Mouse (Mus musculus) hindbrain, embryonic 12.5 days (tissue): ENCODE results near the gene Ipo5. TPM values are rescaled to one million over a fixed set of nuclear protein-coding genes. Genes with fewer than 3 reads are reported as not detected.

Source experiments
- ATAC-seq: fragments of 200-750 bp; cut with Nextera tagmentation; 2 replicates; pipeline ENCODE4 v1.8.0; 2017; ENCODE audit warnings: moderate TSS enrichment; ENCODE audit not compliant: low FRiP score
- H3K27ac ChIP-seq: fragments of 300-500 bp; sonication (generic); 2 replicates; pipeline ENCODE4 v1.5.1; 2016; ENCODE audit warnings: mild to moderate bottlenecking
- H3K27me3 ChIP-seq: fragments of 300-500 bp; sonication (generic); 2 replicates; pipeline ENCODE4 v1.6.1; 2016; ENCODE audit warnings: mild to moderate bottlenecking
- H3K36me3 ChIP-seq: fragments of 300-500 bp; sonication (generic); 2 replicates; pipeline ENCODE4 v1.6.1; 2016; ENCODE audit warnings: mild to moderate bottlenecking
- H3K4me1 ChIP-seq: fragments of 300-500 bp; sonication (generic); 2 replicates; pipeline ENCODE4 v1.6.1; 2016
- H3K4me2 ChIP-seq: fragments of 300-500 bp; sonication (generic); replicated peaks from 2 replicates; pipeline ENCODE4 v1.6.1; 2016; ENCODE audit warnings: mild to moderate bottlenecking
- H3K4me3 ChIP-seq: fragments of 300-500 bp; sonication (generic); 2 replicates; pipeline ENCODE4 v1.5.1; 2016; ENCODE audit warnings: mild to moderate bottlenecking
- H3K9ac ChIP-seq: fragments of 300-500 bp; sonication (generic); 2 replicates; pipeline ENCODE4 v1.6.1; 2016; ENCODE audit warnings: mild to moderate bottlenecking, moderate library complexity
- H3K9me3 ChIP-seq: fragments of 300-500 bp; sonication (generic); replicated peaks from 2 replicates; pipeline ENCODE4 v1.6.1; 2016; ENCODE audit warnings: mild to moderate bottlenecking
- WGBS: fragments of 180-500 bp; shearing (Covaris S2); methylation state at CpG from one replicate; pipeline ENCODE4 v1.1.7; 2016; 5-methylcytosine and 5-hydroxymethylcytosine counted together
- polyA plus RNA-seq: library from polyadenylated mRNA; unstranded; fragments of >200 nt; fragmentation: Nextera tagmentation; extraction: Ambion mirVana; gene quantifications from 2 replicates; pipeline ENCODE4 v1.2.1, GENCODE M21; 2016

Gene Ipo5
- polyA plus RNA-seq, 1 experiment from 2014 or later = 89.0 TPM

GRCm38 (mm10) chr14:120968723-120969122 lies 57.7 kb downstream of the Ipo5 start:
- Histone ChIP-seq H3K27me3 (no peaks in the 10 kb centered on the region), H3K4me3 (no peak overlapping the region), H3K4me1 (no peaks in the 10 kb centered on the region), H3K27ac (no peak overlapping the region), H3K36me3 (no peaks in the 10 kb centered on the region), H3K9ac (no peak overlapping the region), H3K4me2 (no peak overlapping the region), H3K9me3 (0 out of 2 replicates have a peak, but pooled peaks cover 2% of the 10 kb centered on the region)
- 81% methylated on average over 4 of the region's 4 CpGs for WGBS
- ATAC-seq = no peak

- no peak overlapping the region for H3K9ac ChIP-seq
- H3K36me3 ChIP-seq = no peaks in the 10 kb centered on the region
- H3K27ac ChIP-seq = no peak overlapping the region
- H3K4me2 ChIP-seq = no peak overlapping the region
- WGBS = 87% methylated on average over 3 of the region's 3 CpGs
- 0 out of 2 replicates have a peak, but pooled peaks cover 2% of the 10 kb centered on the region for H3K9me3 ChIP-seq
- H3K4me3 ChIP-seq = no peak overlapping the region
- ATAC-seq = no peak
- no peaks in the 10 kb centered on the region for H3K4me1 ChIP-seq
- no peaks in the 10 kb centered on the region for H3K27me3 ChIP-seq
These were observed 58.6 kb downstream of the Ipo5 start for GRCm38 (mm10) chr14:120969673-120970072.

GRCm38 (mm10) chr14:120970637-120971036 lies 59.6 kb downstream of the Ipo5 start:
- Histone ChIP-seq H3K4me3 (no peak overlapping the region), H3K9ac (no peak overlapping the region), H3K36me3 (no peaks in the 10 kb centered on the region), H3K4me1 (no peaks in the 10 kb centered on the region), H3K9me3 (0 out of 2 replicates have a peak, but pooled peaks cover 2% of the 10 kb centered on the region), H3K4me2 (no peak overlapping the region), H3K27me3 (no peaks in the 10 kb centered on the region), H3K27ac (no peak overlapping the region)
- ATAC-seq = no peak
- 80% methylated on average over 8 of the region's 8 CpGs for WGBS

- no peak overlapping the region for H3K27ac ChIP-seq
- no peaks in the 10 kb centered on the region for H3K36me3 ChIP-seq
- H3K9ac ChIP-seq = no peak overlapping the region
- no peak overlapping the region for H3K4me3 ChIP-seq
- 64% methylated on average over 6 of the region's 6 CpGs for WGBS
- no peaks in the 10 kb centered on the region for H3K27me3 ChIP-seq
- no peaks in the 10 kb centered on the region for H3K4me1 ChIP-seq
- ATAC-seq = no peak
- no peak overlapping the region for H3K4me2 ChIP-seq
- H3K9me3 ChIP-seq = 0 out of 2 replicates have a peak, but pooled peaks cover 2% of the 10 kb centered on the region
These were observed 60.3 kb downstream of the Ipo5 start for GRCm38 (mm10) chr14:120971313-120971712.

GRCm38 (mm10) chr14:120979559-120979958 lies 68.5 kb downstream of the Ipo5 start:
- H3K27ac ChIP-seq = no peak overlapping the region
- H3K9me3 ChIP-seq = no peaks in the 10 kb centered on the region
- no peaks in the 10 kb centered on the region for H3K36me3 ChIP-seq
- H3K27me3 ChIP-seq = no peaks in the 10 kb centered on the region
- no peak overlapping the region for H3K4me2 ChIP-seq
- no peak overlapping the region for H3K4me3 ChIP-seq
- no peak overlapping the region for H3K9ac ChIP-seq
- H3K4me1 ChIP-seq = no peaks in the 10 kb centered on the region
- WGBS = 60% methylated on average over 3 of the region's 3 CpGs
- no peak for ATAC-seq

- H3K27ac ChIP-seq = no peak overlapping the region
- 68% methylated on average over 6 of the region's 6 CpGs for WGBS
- H3K9ac ChIP-seq = no peak overlapping the region
- no peak overlapping the region for H3K4me2 ChIP-seq
- no peak overlapping the region for H3K4me3 ChIP-seq
- H3K4me1 ChIP-seq = no peaks in the 10 kb centered on the region
- H3K9me3 ChIP-seq = no peaks in the 10 kb centered on the region
- no peak for ATAC-seq
- no peaks in the 10 kb centered on the region for H3K36me3 ChIP-seq
- no peaks in the 10 kb centered on the region for H3K27me3 ChIP-seq
These were observed 78.1 kb downstream of the Ipo5 start for GRCm38 (mm10) chr14:120989126-120989525.

Other genes with a start within 250 kb of the Ipo5 start
- 43.9 and 46.0 TPM in 2 replicates for gene Farp1, start 124.0 kb downstream of the Ipo5 start, polyA plus RNA-seq